Mouse (Mus musculus) CH12.LX (cell line): ENCODE measurements at regions not wholly inside any gene's neighbourhood (a gene's known extent, or its start where the extent isn't known, plus 50 kb on each side); places are given as distances from the start of the nearest gene placed in this dataset.

Source experiments
- DNase-seq: peaks from one replicate; pipeline ENCODE4 v3.0.0-alpha.2; 2013; ENCODE audit errors: extremely low read depth
- H3K27ac ChIP-seq: 2 replicates; pipeline ENCODE4 v1.5.1; 2012; ENCODE audit warnings: low read depth, mild to moderate bottlenecking, control low read depth, moderate library complexity; ENCODE audit not compliant: insufficient read depth
- H3K27me3 ChIP-seq: replicated peaks from 2 replicates; pipeline ENCODE3; 2012; ENCODE audit warnings: inconsistent platforms
- H3K36me3 ChIP-seq, 2 experiments: replicated peaks in 1 of 2; 2 replicates each; pipeline versions ENCODE3 to v1.6.1; 2012; ENCODE audit warnings: inconsistent platforms in 1 of 2, low read length in 1 of 2, mild to moderate bottlenecking in 1 of 2, mixed read lengths in 1 of 2, moderate library complexity in 1 of 2; ENCODE audit not compliant: control insufficient read depth in 1 of 2, insufficient read depth in 1 of 2
- H3K4me1 ChIP-seq, 2 experiments: 2 replicates each; pipeline ENCODE4 v1.6.1; 2012; ENCODE audit warnings: inconsistent platforms in 1 of 2, moderate library complexity in 1 of 2; ENCODE audit not compliant: insufficient read depth in 2 of 2, control insufficient read depth in 1 of 2
- H3K4me2 ChIP-seq: 2 replicates; pipeline ENCODE4 v1.6.1; 2012; ENCODE audit warnings: low read depth, mild to moderate bottlenecking, control low read depth; ENCODE audit not compliant: poor library complexity, insufficient read depth, severe bottlenecking
- H3K4me3 ChIP-seq, 3 experiments: fragments of 150-350 bp in 1 of 3; sonication (generic) in 1 of 3; replicated peaks in 1 of 3; 2 replicates each; pipeline versions ENCODE3 to v1.5.1; 2011 to 2012; ENCODE audit warnings: low read depth in 2 of 3, low read length in 2 of 3, mild to moderate bottlenecking in 2 of 3, moderate library complexity in 2 of 3, control low read depth in 1 of 3, improper control_type of control experiment in 1 of 3, inconsistent platforms in 1 of 3, mixed read lengths in 1 of 3; ENCODE audit not compliant: poor library complexity in 1 of 3
- H3K79me2 ChIP-seq: replicated peaks from 2 replicates; pipeline ENCODE4 v1.6.1; 2012; ENCODE audit warnings: mild to moderate bottlenecking, moderate library complexity; ENCODE audit not compliant: control insufficient read depth, poor library complexity, insufficient read depth, severe bottlenecking; ENCODE audit errors: extremely low read depth
- H3K9ac ChIP-seq: 2 replicates; pipeline ENCODE4 v1.6.1; 2012; ENCODE audit warnings: low read depth, mild to moderate bottlenecking, control low read depth, moderate library complexity; ENCODE audit not compliant: insufficient read depth
- H3K9me3 ChIP-seq: replicated peaks from 2 replicates; pipeline ENCODE3; 2012; ENCODE audit warnings: low read length, inconsistent platforms, mixed read lengths
- BHLHE40 ChIP-seq: IDR thresholded peaks from 2 replicates; pipeline ENCODE4 v1.6.1; 2011; ENCODE audit warnings: mild to moderate bottlenecking, low read depth, low read length, improper control_type of control experiment
- CHD1 ChIP-seq: IDR thresholded peaks from 2 replicates; pipeline ENCODE4 v1.6.1; 2012; ENCODE audit warnings: low read depth, low read length, improper control_type of control experiment, inconsistent platforms
- CTCF ChIP-seq, 2 experiments: IDR thresholded peaks in 1 of 2; conservative IDR thresholded peaks in 1 of 2; 2 replicates each; pipeline ENCODE4 v1.5.1; 2011 to 2012; ENCODE audit warnings: low read depth in 2 of 2, low read length in 2 of 2, improper control_type of control experiment in 1 of 2, inconsistent platforms in 1 of 2, mild to moderate bottlenecking in 1 of 2, moderate library complexity in 1 of 2
- E2F4 ChIP-seq: IDR thresholded peaks from 2 replicates; pipeline ENCODE4 v1.6.1; 2011; ENCODE audit warnings: low read depth, low read length, improper control_type of control experiment; ENCODE audit not compliant: insufficient replicate concordance
- ELF1 ChIP-seq: IDR thresholded peaks from 2 replicates; pipeline ENCODE4 v1.6.1; 2014; ENCODE audit warnings: low read depth, mild to moderate bottlenecking, inconsistent platforms, low read length, improper control_type of control experiment
- EP300 ChIP-seq: IDR thresholded peaks from 2 replicates; pipeline ENCODE4 v1.6.1; 2011; ENCODE audit warnings: low read length, improper control_type of control experiment
- GABPA ChIP-seq: IDR thresholded peaks from 2 replicates; pipeline ENCODE4 v1.6.1; 2012; ENCODE audit warnings: low read depth, low read length, improper control_type of control experiment, inconsistent platforms; ENCODE audit not compliant: insufficient replicate concordance
- HCFC1 ChIP-seq: IDR thresholded peaks from 2 replicates; pipeline ENCODE4 v1.6.1; 2012; ENCODE audit warnings: low read depth, mild to moderate bottlenecking, inconsistent platforms, low read length, improper control_type of control experiment
- IRF4 ChIP-seq: IDR thresholded peaks from 2 replicates; pipeline ENCODE4 v1.6.1; 2014; ENCODE audit warnings: low read depth, mild to moderate bottlenecking, inconsistent platforms, low read length, improper control_type of control experiment
- JUND ChIP-seq: conservative IDR thresholded peaks from 2 replicates; pipeline ENCODE4 v1.6.1; 2011; ENCODE audit warnings: low read depth, low read length, improper control_type of control experiment
- MAFK ChIP-seq: IDR thresholded peaks from 2 replicates; pipeline ENCODE4 v1.6.1; 2011; ENCODE audit warnings: low read length, improper control_type of control experiment; ENCODE audit not compliant: insufficient replicate concordance
- MAX ChIP-seq: IDR thresholded peaks from 2 replicates; pipeline ENCODE4 v1.6.1; 2011; ENCODE audit warnings: low read length, improper control_type of control experiment
- MAZ ChIP-seq: IDR thresholded peaks from 2 replicates; pipeline ENCODE4 v1.6.1; 2012; ENCODE audit warnings: low read depth, mild to moderate bottlenecking, inconsistent platforms, low read length, improper control_type of control experiment, moderate library complexity
- MYC ChIP-seq: IDR thresholded peaks from 2 replicates; pipeline ENCODE4 v1.6.1; 2011; ENCODE audit warnings: low read depth, mild to moderate bottlenecking, improper control_type of control experiment, low read length
- POLR2A ChIP-seq: IDR thresholded peaks from 2 replicates; pipeline ENCODE4 v1.6.1; 2011; ENCODE audit warnings: low read depth, mild to moderate bottlenecking, improper control_type of control experiment, low read length
- RCOR1 ChIP-seq: conservative IDR thresholded peaks from 2 replicates; pipeline ENCODE4 v1.6.1; 2012; ENCODE audit warnings: low read depth, mild to moderate bottlenecking, inconsistent platforms, low read length, improper control_type of control experiment
- SIN3A ChIP-seq: IDR thresholded peaks from 2 replicates; pipeline ENCODE4 v1.6.1; 2012; ENCODE audit warnings: low read length, improper control_type of control experiment, inconsistent platforms
- SMC3 ChIP-seq: IDR thresholded peaks from 2 replicates; pipeline ENCODE4 v1.6.1; 2011; ENCODE audit warnings: low read depth, low read length, improper control_type of control experiment
- TCF12 ChIP-seq: IDR thresholded peaks from 2 replicates; pipeline ENCODE4 v1.6.1; 2014; ENCODE audit warnings: low read depth, mild to moderate bottlenecking, inconsistent platforms, low read length, improper control_type of control experiment
- UBTF ChIP-seq: IDR thresholded peaks from 2 replicates; pipeline ENCODE4 v1.6.1; 2012; ENCODE audit warnings: low read depth, mild to moderate bottlenecking, inconsistent platforms, low read length, improper control_type of control experiment, moderate library complexity
- USF2 ChIP-seq: conservative IDR thresholded peaks from 2 replicates; pipeline ENCODE4 v1.6.1; 2011; ENCODE audit warnings: low read depth, low read length, improper control_type of control experiment
- ZC3H11A ChIP-seq: IDR thresholded peaks from 2 replicates; pipeline ENCODE4 v1.6.1; 2012; ENCODE audit warnings: low read depth, mild to moderate bottlenecking, inconsistent platforms, low read length, improper control_type of control experiment
- ZKSCAN1 ChIP-seq: IDR thresholded peaks from 2 replicates; pipeline ENCODE4 v1.6.1; 2012; ENCODE audit warnings: low read depth, inconsistent platforms, low read length, improper control_type of control experiment, borderline replicate concordance
- ZMIZ1 ChIP-seq: IDR thresholded peaks from 2 replicates; pipeline ENCODE4 v1.6.1; 2012; ENCODE audit warnings: low read depth, mild to moderate bottlenecking, inconsistent platforms, low read length, improper control_type of control experiment
- dilution Hi-C: fragments of 300-500 bp; cut with MboI; formaldehyde crosslinking; loops from 2 replicates; pipeline ENCODE4 v1.14.3; 2020; ENCODE audit warnings: low sequenced_read_pairs; ENCODE audit not compliant: extremely low pct_unique_long_range_greater_than_20kb, extremely low pct_ligation_motif_present
- in situ Hi-C: fragments of 300-500 bp; cut with MboI; formaldehyde crosslinking; loops from 3 replicates; pipeline ENCODE4 v1.14.3; 2019; ENCODE audit warnings: low sequenced_read_pairs, low pct_ligation_motif_present, low pct_unique_long_range_greater_than_20kb, mixed read lengths

GRCm38 (mm10) chr16:49996593-49996992, 196.3 kb downstream of the Cd47 start:
- Histone ChIP-seq H3K27ac (no peak overlapping the region), H3K9ac (no peak overlapping the region), H3K79me2 (no peaks in the 10 kb centered on the region), H3K4me1 (peaks cover 6 to 8% of the 10 kb centered on the region in 2 experiments; a peak in 3 of 4 replicates), H3K4me2 (no peak overlapping the region), H3K27me3 (no peaks in the 10 kb centered on the region), H3K9me3 (peaks cover 3% of the 10 kb centered on the region), H3K4me3 (no peak overlapping the region), H3K36me3 (no peaks in the 10 kb centered on the region)
- no peak for TF ChIP-seq SIN3A
- no peak for TF ChIP-seq CTCF (conservative IDR thresholded peaks at IDR 0.05 in 1 of 2, IDR thresholded peaks at IDR 0.05 in 1 of 2; ENCODE audit: low read depth in 2 of 2, low read length in 2 of 2)
- no peak for TF ChIP-seq USF2
- no peak for TF ChIP-seq RCOR1
- no peak for TF ChIP-seq POLR2A
- no peak for TF ChIP-seq ZC3H11A
- TF ChIP-seq E2F4 = no peak
- TF ChIP-seq TCF12 = no peak
- no peak for TF ChIP-seq MAX
- TF ChIP-seq IRF4 = no peak
- TF ChIP-seq MAFK = no peak
- no peak for TF ChIP-seq ELF1
- no peak for TF ChIP-seq MYC
- TF ChIP-seq HCFC1 = no peak
- TF ChIP-seq EP300 = no peak
- TF ChIP-seq MAZ = no peak
- TF ChIP-seq UBTF = no peak
- TF ChIP-seq ZMIZ1 = no peak
- dilution Hi-C loops = no loop called here
- no peak for DNase-seq
- in situ Hi-C loops = no loop called here

GRCm38 (mm10) chr16:49997040-49997439, 196.7 kb downstream of the Cd47 start:
- H3K36me3 ChIP-seq = no peaks in the 10 kb centered on the region
- H3K4me2 ChIP-seq = no peak overlapping the region
- no peaks in the 10 kb centered on the region for H3K79me2 ChIP-seq
- no peaks in the 10 kb centered on the region for H3K27me3 ChIP-seq
- peaks cover 3% of the 10 kb centered on the region for H3K9me3 ChIP-seq
- TF ChIP-seq SIN3A = no peak
- no peak for TF ChIP-seq BHLHE40
- no peak for TF ChIP-seq ZKSCAN1
- no peak for TF ChIP-seq POLR2A
- no peak for TF ChIP-seq ELF1
- no peak for TF ChIP-seq SMC3
- no peak for TF ChIP-seq JUND
- TF ChIP-seq GABPA = no peak
- no peak for TF ChIP-seq USF2
- TF ChIP-seq CHD1 = no peak
- H3K27ac ChIP-seq = no peak overlapping the region
- in situ Hi-C loops (no loop called here), dilution Hi-C loops (no loop called here)
- no peak overlapping the region for H3K9ac ChIP-seq
- no peak for DNase-seq
- H3K4me1 ChIP-seq = peaks cover 6 to 8% of the 10 kb centered on the region in 2 experiments; a peak in 3 of 4 replicates
- no peak overlapping the region for H3K4me3 ChIP-seq
